In the genomic region with DNA sequence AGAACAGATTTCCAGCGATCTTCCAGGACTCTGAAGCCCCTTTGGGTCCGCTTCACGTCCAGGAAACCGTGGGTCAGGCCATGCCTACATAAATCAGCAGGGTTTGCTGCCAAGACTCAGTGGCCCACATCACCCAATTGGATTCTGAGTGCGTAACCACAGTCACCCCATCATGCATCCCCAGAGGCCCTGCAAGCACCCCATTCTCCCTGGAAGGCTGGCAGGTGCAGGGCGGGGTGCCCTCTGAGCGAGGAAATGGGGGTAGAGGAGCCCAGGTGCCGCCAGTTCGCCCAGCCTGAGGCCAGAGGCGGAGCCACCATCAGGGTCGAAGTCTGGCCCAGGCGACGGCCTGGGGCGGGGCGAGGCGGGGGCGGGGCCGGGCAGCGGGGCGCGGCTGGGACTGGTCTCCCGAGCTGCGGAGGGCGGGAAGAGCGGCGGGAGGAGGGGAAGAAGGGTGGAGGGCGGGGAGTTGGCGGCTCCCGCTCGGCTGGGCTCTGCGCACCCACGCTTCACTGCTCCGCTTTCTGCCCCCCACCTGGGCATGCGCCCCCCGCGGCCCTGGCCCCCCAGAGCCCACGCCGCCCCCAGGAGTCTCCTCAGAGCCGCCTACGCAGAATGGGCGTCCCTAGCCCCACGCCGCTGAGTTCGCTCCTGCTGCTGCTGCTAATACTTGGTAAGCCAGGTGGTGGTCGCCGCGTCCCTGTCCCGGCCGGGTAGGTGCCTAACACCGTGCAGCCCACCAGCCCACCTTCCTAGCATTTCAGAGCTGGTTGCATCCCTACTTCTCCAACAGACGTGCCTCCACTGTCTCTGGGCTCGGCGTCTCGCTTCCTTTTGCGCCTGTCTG, we compare ENCODE assay signal across 8 mouse cellular contexts. TPM values are rescaled to one million over a fixed set of nuclear protein-coding genes. Genes with fewer than 3 reads are reported as not detected.
DNase-seq lines count a peak whose midpoint lies in the region; ATAC-seq and TF ChIP-seq lines count a peak whose summit lies in the region.

No protein-coding gene starts in this region.

- DNase-seq in left cerebral cortex, adult 18-20 months (ENCODE audit: low spot score in 2 of 2) = peak; percentile 72 to 87
- no peak for DNase-seq in left cerebral cortex, adult 11 months (ENCODE audit: low spot score)
- peak; percentile 90 for DNase-seq in embryo, embryonic 10.5 days (ENCODE audit: low spot score)
- DNase-seq in gastrocnemius, postnatal 4 days (ENCODE audit: low spot score in 2 of 2) = peak; percentile 83 to 88
- peak; percentile 97 for DNase-seq in liver
- peak; percentile 80 for DNase-seq in midbrain, postnatal 0 days (ENCODE audit: low spot score)
- DNase-seq in spleen, postnatal 14 days (ENCODE audit: low spot score in 2 of 2) = peak; percentile 78 to 80

- H3K36me3 ChIP-seq in intestine, embryonic 16.5 days (ENCODE audit: control insufficient read depth, insufficient read depth, low read length) = no peaks in the 10 kb centered on the region
- H3K36me3 ChIP-seq in midbrain, postnatal 0 days (ENCODE audit: insufficient read depth, low read length) = peaks cover 5% of the 10 kb centered on the region; the same call in 1 of the 2 replicates

- H3K4me1 ChIP-seq in intestine, embryonic 16.5 days (ENCODE audit: control insufficient read depth, insufficient read depth, low read length) = peaks cover 23% of the 10 kb centered on the region
- peaks cover 4% of the 10 kb centered on the region; the same call in 1 of the 2 replicates for H3K4me1 ChIP-seq in midbrain, postnatal 0 days (ENCODE audit: insufficient read depth, low read length)

- peak overlapping the region; percentile 79 for H3K4me3 ChIP-seq in intestine, embryonic 16.5 days (ENCODE audit: low read length)
- H3K4me3 ChIP-seq in midbrain, postnatal 0 days (ENCODE audit: low read depth, low read length) = peak overlapping the region; percentile 55

- under 1% methylated on average over 40 of the region's 55 CpGs for WGBS in intestine, embryonic 16.5 days
- under 1% methylated on average over 42 of the region's 55 CpGs for WGBS in midbrain, postnatal 0 days

- H3K9ac ChIP-seq in intestine, embryonic 16.5 days (ENCODE audit: low read depth, low read length) = peak overlapping the region; percentile 82
- peak overlapping the region; percentile 70 for H3K9ac ChIP-seq in midbrain, postnatal 0 days (replicated peaks; ENCODE audit: low read length, poor library complexity, severe bottlenecking)

- TF ChIP-seq CTCF in midbrain, postnatal 0 days (IDR thresholded peaks at IDR 0.05) = no peak

- ATAC-seq in intestine, embryonic 16.5 days = peak; percentile 84
- peak; percentile 36 for ATAC-seq in midbrain, postnatal 0 days (ENCODE audit: low FRiP score)

- H3K27me3 ChIP-seq in intestine, embryonic 16.5 days (replicated peaks; ENCODE audit: control insufficient read depth, insufficient read depth, low read length) = no peaks in the 10 kb centered on the region
- H3K27me3 ChIP-seq in midbrain, postnatal 0 days (ENCODE audit: insufficient read depth, low read length) = no peaks in the 10 kb centered on the region

- peak overlapping the region; percentile 99 for H3K27ac ChIP-seq in intestine, embryonic 16.5 days (ENCODE audit: low read length)
- H3K27ac ChIP-seq in midbrain, postnatal 0 days (ENCODE audit: low read depth, low read length) = peak overlapping the region; percentile 73

- no peaks in the 10 kb centered on the region for H3K9me3 ChIP-seq in intestine, embryonic 16.5 days (ENCODE audit: control insufficient read depth, low read length)
- H3K9me3 ChIP-seq in midbrain, postnatal 0 days (ENCODE audit: low read length) = no peaks in the 10 kb centered on the region

- H3K4me2 ChIP-seq in intestine, embryonic 16.5 days (ENCODE audit: low read depth, low read length) = peak overlapping the region; percentile 94
- H3K4me2 ChIP-seq in midbrain, postnatal 0 days (ENCODE audit: low read depth, low read length, poor library complexity, severe bottlenecking) = peak overlapping the region; percentile 92

RNA-seq across cellular contexts. Expression of a gene that starts 14.3 kb away (rescaled TPM):
- total RNA-seq in left cerebral cortex, adult 18-20 months (2021) = 100 to 1,000 TPM; 588 to 687 TPM
- 100 to 1,000 TPM; 454 to 465 TPM for total RNA-seq in gastrocnemius, postnatal 4 days (2021)
- 3.1 and 3.2 TPM in 2 replicates for polyA plus RNA-seq in intestine, embryonic 16.5 days (2015; fragmentation: Nextera tagmentation; extraction: Ambion mirVana)
- 398 and 409 TPM in 2 replicates for total RNA-seq in midbrain, postnatal 0 days (2014; rRNA removed)
- polyA plus RNA-seq in midbrain, postnatal 0 days (2015; fragmentation: Nextera tagmentation; extraction: Ambion mirVana) = 94.4 and 100 TPM in 2 replicates

RNA-seq across cellular contexts. Expression of a gene that starts 17.0 kb away (rescaled TPM):
- total RNA-seq in left cerebral cortex, adult 18-20 months (2021) = 100 to 1,000 TPM; 132 to 133 TPM
- total RNA-seq in gastrocnemius, postnatal 4 days (2021) = not detected
- polyA plus RNA-seq in intestine, embryonic 16.5 days (2015; fragmentation: Nextera tagmentation; extraction: Ambion mirVana) = not detected in 2 replicates
- total RNA-seq in midbrain, postnatal 0 days (2014; rRNA removed) = 13.9 and 14.1 TPM in 2 replicates
- polyA plus RNA-seq in midbrain, postnatal 0 days (2015; fragmentation: Nextera tagmentation; extraction: Ambion mirVana) = 5.8 and 6.7 TPM in 2 replicates

RNA-seq across cellular contexts. Expression of a gene that starts 28.9 kb away (rescaled TPM):
- 10 to 100 TPM; 67.5 to 87.1 TPM for total RNA-seq in left cerebral cortex, adult 18-20 months (2021)
- 1 to 10 TPM; 2.2 to 2.3 TPM for total RNA-seq in gastrocnemius, postnatal 4 days (2021)
- polyA plus RNA-seq in intestine, embryonic 16.5 days (2015; fragmentation: Nextera tagmentation; extraction: Ambion mirVana) = 0.07 and 0.10 TPM in 2 replicates
- total RNA-seq in midbrain, postnatal 0 days (2014; rRNA removed) = 6.1 and 6.6 TPM in 2 replicates
- polyA plus RNA-seq in midbrain, postnatal 0 days (2015; fragmentation: Nextera tagmentation; extraction: Ambion mirVana) = 3.6 and 3.9 TPM in 2 replicates

RNA-seq across cellular contexts. Expression of a gene that starts 50.7 kb away (rescaled TPM):
- total RNA-seq in left cerebral cortex, adult 18-20 months (2021) = 100 to 1,000 TPM; 278 to 283 TPM
- total RNA-seq in gastrocnemius, postnatal 4 days (2021) = 10 to 100 TPM; 24.8 to 26.9 TPM
- polyA plus RNA-seq in intestine, embryonic 16.5 days (2015; fragmentation: Nextera tagmentation; extraction: Ambion mirVana) = 43.1 and 45.2 TPM in 2 replicates
- total RNA-seq in midbrain, postnatal 0 days (2014; rRNA removed) = 114 and 115 TPM in 2 replicates
- polyA plus RNA-seq in midbrain, postnatal 0 days (2015; fragmentation: Nextera tagmentation; extraction: Ambion mirVana) = 79.6 and 88.8 TPM in 2 replicates

RNA-seq across cellular contexts. Expression of a gene that starts 53.9 kb away (rescaled TPM):
- total RNA-seq in left cerebral cortex, adult 18-20 months (2021) = not detected
- total RNA-seq in gastrocnemius, postnatal 4 days (2021) = under 1 TPM; 0.17 to 0.18 TPM
- not detected in 2 replicates for polyA plus RNA-seq in intestine, embryonic 16.5 days (2015; fragmentation: Nextera tagmentation; extraction: Ambion mirVana)
- 0.05 and 0.14 TPM in 2 replicates for total RNA-seq in midbrain, postnatal 0 days (2014; rRNA removed)
- polyA plus RNA-seq in midbrain, postnatal 0 days (2015; fragmentation: Nextera tagmentation; extraction: Ambion mirVana) = 0.05 TPM in 1 of 2 replicates, not detected in the other

Comparison
In these comparisons a context has a peak if more than half of its experiments do, and no peak if none do; other contexts are left out.
1. RNA of a gene that starts 17.0 kb away (total RNA-seq): 132 to 133 TPM in left cerebral cortex, adult 18-20 months and 13.9 to 14.1 TPM in midbrain, postnatal 0 days; not detected in gastrocnemius, postnatal 4 days; every median in the first group is over 10 times any median in the second.